Mouse (Mus musculus) heart, embryonic 13.5 days (tissue): Measurements from ENCODE around the gene Gm10842. TPM values are rescaled to one million over a fixed set of nuclear protein-coding genes. Genes with fewer than 3 reads are reported as not detected.

Source experiments
- ATAC-seq: fragments of 200-750 bp; cut with Nextera tagmentation; 2 replicates; pipeline ENCODE4 v1.8.0; 2017; ENCODE audit warnings: moderate TSS enrichment; ENCODE audit not compliant: insufficient number of reproducible peaks, low FRiP score, low TSS enrichment; ENCODE audit errors: extremely low read depth
- H3K27ac ChIP-seq: fragments of 300-500 bp; sonication (generic); replicated peaks from 2 replicates; pipeline ENCODE4 v1.5.1; 2015; ENCODE audit warnings: moderate library complexity, mild to moderate bottlenecking, inconsistent platforms
- H3K27me3 ChIP-seq: fragments of 300-500 bp; sonication (generic); replicated peaks from 2 replicates; pipeline ENCODE4 v1.6.1; 2015; ENCODE audit warnings: mild to moderate bottlenecking, inconsistent platforms
- H3K36me3 ChIP-seq: fragments of 300-500 bp; sonication (generic); 2 replicates; pipeline ENCODE4 v1.6.1; 2015; ENCODE audit warnings: mild to moderate bottlenecking, inconsistent platforms
- H3K4me1 ChIP-seq: fragments of 300-500 bp; sonication (generic); 2 replicates; pipeline ENCODE4 v1.6.1; 2015; ENCODE audit warnings: inconsistent platforms
- H3K4me2 ChIP-seq: fragments of 300-500 bp; sonication (generic); 2 replicates; pipeline ENCODE4 v1.6.1; 2015; ENCODE audit warnings: inconsistent platforms, mild to moderate bottlenecking, moderate library complexity
- H3K4me3 ChIP-seq: fragments of 300-500 bp; sonication (generic); 2 replicates; pipeline ENCODE4 v1.5.1; 2015; ENCODE audit warnings: moderate library complexity, mild to moderate bottlenecking, inconsistent platforms
- H3K9ac ChIP-seq: fragments of 300-500 bp; sonication (generic); 2 replicates; pipeline ENCODE4 v1.6.1; 2015; ENCODE audit warnings: inconsistent platforms, mild to moderate bottlenecking, moderate library complexity
- H3K9me3 ChIP-seq: fragments of 300-500 bp; sonication (generic); 2 replicates; pipeline ENCODE4 v1.6.1; 2016; ENCODE audit warnings: inconsistent platforms
- whole genome bisulfite sequencing: fragments of 180-500 bp; shearing (Covaris S2); methylation state at CpG from one replicate; pipeline ENCODE4 v1.1.7; 2015; ENCODE audit warnings: mixed read lengths; 5-methylcytosine and 5-hydroxymethylcytosine counted together
- polyA plus RNA-seq: library from polyadenylated mRNA; unstranded; fragments of >200 nt; fragmentation: Nextera tagmentation; extraction: Ambion mirVana; gene quantifications from 2 replicates; pipeline ENCODE4 v1.2.1, GENCODE M21; 2015

The Gm10842 gene
- polyA plus RNA-seq, 1 experiment from 2014 or later, result not detected

- no peak overlapping the region for H3K4me2 ChIP-seq
- H3K27me3 ChIP-seq, result no peaks in the 10 kb centered on the region
- no peak overlapping the region for H3K9ac ChIP-seq
- H3K4me3 ChIP-seq, result no peak overlapping the region
- ATAC-seq, result no peak
- H3K36me3 ChIP-seq, result peaks cover 31% of the 10 kb centered on the region
- no peaks in the 10 kb centered on the region for H3K9me3 ChIP-seq
- H3K4me1 ChIP-seq, result no peaks in the 10 kb centered on the region
- H3K27ac ChIP-seq, result no peak overlapping the region
Measured at GRCm38 (mm10) chr11:105143564-105143963, 3.1 kb upstream of the Gm10842 start.

GRCm38 (mm10) chr11:105144084-105144483 is 2.6 kb upstream of the Gm10842 start:
- no peak overlapping the region for H3K9ac ChIP-seq
- no peak overlapping the region for H3K27ac ChIP-seq
- H3K4me2 ChIP-seq, result no peak overlapping the region
- WGBS, result 75% methylated on average over 3 of the region's 3 CpGs
- no peak for ATAC-seq
- no peaks in the 10 kb centered on the region for H3K9me3 ChIP-seq
- H3K4me1 ChIP-seq, result 0 out of 2 replicates have a peak, but pooled peaks cover under 1% of the 10 kb centered on the region
- H3K27me3 ChIP-seq, result no peaks in the 10 kb centered on the region
- H3K36me3 ChIP-seq, result peaks cover 26% of the 10 kb centered on the region
- H3K4me3 ChIP-seq, result no peak overlapping the region

GRCm38 (mm10) chr11:105144508-105145210 is 2.0 kb upstream of the Gm10842 start:
- peaks cover 20% of the 10 kb centered on the region for H3K36me3 ChIP-seq
- no peak overlapping the region for H3K27ac ChIP-seq
- H3K9ac ChIP-seq, result no peak overlapping the region
- no peak overlapping the region for H3K4me3 ChIP-seq
- H3K4me1 ChIP-seq, result 0 out of 2 replicates have a peak, but pooled peaks cover 4% of the 10 kb centered on the region
- 70% methylated on average over 11 of the region's 11 CpGs for WGBS
- no peaks in the 10 kb centered on the region for H3K9me3 ChIP-seq
- H3K27me3 ChIP-seq, result no peaks in the 10 kb centered on the region
- no peak overlapping the region for H3K4me2 ChIP-seq
- no peak for ATAC-seq

- Histone ChIP-seq H3K27ac (no peak overlapping the region), H3K27me3 (no peaks in the 10 kb centered on the region), H3K4me3 (no peak overlapping the region), H3K9me3 (no peaks in the 10 kb centered on the region), H3K4me2 (no peak overlapping the region), H3K36me3 (peaks cover 15% of the 10 kb centered on the region), H3K4me1 (0 out of 2 replicates have a peak, but pooled peaks cover 4% of the 10 kb centered on the region), H3K9ac (no peak overlapping the region)
- ATAC-seq, result no peak
- WGBS, result 85% methylated on average over 10 of the region's 10 CpGs
Measured at GRCm38 (mm10) chr11:105145211-105145610, 1.5 kb upstream of the Gm10842 start.

GRCm38 (mm10) chr11:105149353-105149752 is 2.7 kb downstream of the Gm10842 start:
- WGBS, result 29% methylated on average over 3 of the region's 3 CpGs
- H3K36me3 ChIP-seq, result no peaks in the 10 kb centered on the region

GRCm38 (mm10) chr11:105149766-105150165 is 3.1 kb downstream of the Gm10842 start:
- no peak overlapping the region for H3K4me2 ChIP-seq
- H3K36me3 ChIP-seq, result no peaks in the 10 kb centered on the region
- H3K27me3 ChIP-seq, result no peaks in the 10 kb centered on the region
- H3K4me3 ChIP-seq, result no peak overlapping the region
- no peak for ATAC-seq
- H3K9ac ChIP-seq, result no peak overlapping the region
- H3K4me1 ChIP-seq, result peaks cover 34% of the 10 kb centered on the region
- 94% methylated on average over 1 of the region's 1 CpGs for WGBS
- no peak overlapping the region for H3K27ac ChIP-seq
- no peaks in the 10 kb centered on the region for H3K9me3 ChIP-seq

More at GRCm38 (mm10) chr11:105149353-105149752, 2.7 kb downstream of the Gm10842 start:
- Histone ChIP-seq H3K4me1 (peaks cover 34% of the 10 kb centered on the region), H3K4me3 (no peak overlapping the region), H3K9me3 (no peaks in the 10 kb centered on the region), H3K27me3 (no peaks in the 10 kb centered on the region), H3K4me2 (no peak overlapping the region), H3K9ac (no peak overlapping the region), H3K27ac (no peak overlapping the region)
- ATAC-seq, result no peak

- Histone ChIP-seq H3K9me3 (no peaks in the 10 kb centered on the region), H3K4me1 (peaks cover 34% of the 10 kb centered on the region), H3K4me3 (no peak overlapping the region), H3K27ac (no peak overlapping the region), H3K36me3 (no peaks in the 10 kb centered on the region), H3K4me2 (no peak overlapping the region), H3K9ac (no peak overlapping the region), H3K27me3 (no peaks in the 10 kb centered on the region)
- 67% methylated on average over 4 of the region's 4 CpGs for whole genome bisulfite sequencing
- no peak for ATAC-seq
Measured at GRCm38 (mm10) chr11:105150691-105151090, 4.0 kb downstream of the Gm10842 start.

GRCm38 (mm10) chr11:105151226-105152016 is 4.7 kb downstream of the Gm10842 start:
- H3K27me3 ChIP-seq, result no peaks in the 10 kb centered on the region
- H3K9me3 ChIP-seq, result no peaks in the 10 kb centered on the region
- ATAC-seq, result no peak
- H3K4me2 ChIP-seq, result peak overlapping the region; percentile 51
- H3K9ac ChIP-seq, result peak overlapping the region; percentile 37; the same call in 1 of the 2 replicates
- H3K36me3 ChIP-seq, result no peaks in the 10 kb centered on the region
- H3K27ac ChIP-seq, result no peak overlapping the region
- peaks cover 41% of the 10 kb centered on the region for H3K4me1 ChIP-seq
- WGBS, result 26% methylated on average over 18 of the region's 19 CpGs
- peak overlapping the region; percentile 13; the same call in 1 of the 2 replicates for H3K4me3 ChIP-seq

GRCm38 (mm10) chr11:105152017-105152300 is 5.3 kb downstream of the Gm10842 start:
- Histone ChIP-seq H3K4me2 (peak overlapping the region; percentile 51), H3K9ac (no peak overlapping the region), H3K4me1 (peaks cover 47% of the 10 kb centered on the region), H3K4me3 (no peak overlapping the region), H3K27ac (no peak overlapping the region), H3K27me3 (no peaks in the 10 kb centered on the region), H3K36me3 (no peaks in the 10 kb centered on the region), H3K9me3 (no peaks in the 10 kb centered on the region)
- WGBS, result 54% methylated on average over 4 of the region's 4 CpGs
- no peak for ATAC-seq

GRCm38 (mm10) chr11:105152357-105152899 is 5.7 kb downstream of the Gm10842 start:
- no peaks in the 10 kb centered on the region for H3K27me3 ChIP-seq
- no peaks in the 10 kb centered on the region for H3K9me3 ChIP-seq
- H3K4me3 ChIP-seq, result no peak overlapping the region
- H3K4me2 ChIP-seq, result no peak overlapping the region
- peaks cover 52% of the 10 kb centered on the region for H3K4me1 ChIP-seq
- H3K9ac ChIP-seq, result no peak overlapping the region
- no peak overlapping the region; the same call in 1 of the 2 replicates for H3K27ac ChIP-seq
- no peak for ATAC-seq
- no peaks in the 10 kb centered on the region for H3K36me3 ChIP-seq
- 76% methylated on average over 11 of the region's 11 CpGs for WGBS

GRCm38 (mm10) chr11:105153068-105153833 is 6.6 kb downstream of the Gm10842 start:
- H3K9ac ChIP-seq, result peak overlapping the region; percentile 47; the same call in 1 of the 2 replicates
- WGBS, result 19% methylated on average over 12 of the region's 12 CpGs

More at GRCm38 (mm10) chr11:105153068-105153833, 6.6 kb downstream of the Gm10842 start:
- Histone ChIP-seq H3K9me3 (no peaks in the 10 kb centered on the region), H3K36me3 (no peaks in the 10 kb centered on the region), H3K4me1 (peaks cover 54% of the 10 kb centered on the region), H3K4me2 (peak overlapping the region; percentile 57), H3K27ac (peak overlapping the region; percentile 74), H3K27me3 (no peaks in the 10 kb centered on the region), H3K4me3 (peak overlapping the region; percentile 5; the same call in 1 of the 2 replicates)
- peak; percentile 77 for ATAC-seq
